Mouse (Mus musculus): Measurements from ENCODE around the gene Tbc1d12.
"Not testable (repeated sequence)": the region's sequence is repeated elsewhere in the genome, so short reads cannot be mapped to it uniquely, and the experiment has no call there.

The Tbc1d12 gene

DNA sequence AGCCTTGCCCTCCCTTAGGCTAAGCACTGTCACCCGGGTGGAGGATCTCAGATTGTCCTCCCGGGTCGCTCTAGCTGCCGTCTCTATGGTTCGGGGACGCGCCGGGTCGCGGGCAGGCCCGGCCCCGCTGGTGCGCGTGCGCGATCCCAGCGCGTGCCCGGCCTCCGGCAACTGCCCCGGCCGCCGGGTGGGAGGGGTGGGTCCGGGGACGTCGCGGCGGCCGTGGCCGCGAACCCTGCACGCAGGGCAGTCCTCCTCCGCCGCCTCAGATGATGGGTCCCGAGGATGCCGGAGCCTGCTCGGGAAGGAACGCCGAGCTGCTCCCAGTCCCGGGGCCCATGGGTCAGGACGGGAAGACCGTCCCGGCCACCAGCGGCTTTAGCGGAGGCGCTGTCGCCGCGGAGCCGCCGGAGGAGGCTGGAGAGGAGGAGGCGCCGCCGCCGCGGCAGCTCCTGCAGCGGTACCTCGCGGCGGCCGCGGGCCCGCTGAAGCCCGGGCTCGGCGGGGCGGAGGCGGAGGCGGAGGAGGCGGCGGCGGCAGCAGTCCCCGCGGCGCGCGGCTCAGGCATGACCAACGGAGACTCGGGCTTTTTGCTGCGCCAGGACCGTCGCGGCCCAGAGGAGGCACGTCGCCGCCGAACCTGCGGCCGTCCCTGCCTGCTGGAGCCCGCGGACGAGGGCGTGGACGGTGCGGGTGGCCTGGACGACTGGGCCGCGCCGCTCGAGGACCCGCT is at the start of gene Tbc1d12:
TSS of gene Tbc1d12 (plus strand) at position 142 of the 733 bp plus-strand sequence.
- DNase-seq (ENCODE audit: low read depth), result peak; percentile 88

DNA sequence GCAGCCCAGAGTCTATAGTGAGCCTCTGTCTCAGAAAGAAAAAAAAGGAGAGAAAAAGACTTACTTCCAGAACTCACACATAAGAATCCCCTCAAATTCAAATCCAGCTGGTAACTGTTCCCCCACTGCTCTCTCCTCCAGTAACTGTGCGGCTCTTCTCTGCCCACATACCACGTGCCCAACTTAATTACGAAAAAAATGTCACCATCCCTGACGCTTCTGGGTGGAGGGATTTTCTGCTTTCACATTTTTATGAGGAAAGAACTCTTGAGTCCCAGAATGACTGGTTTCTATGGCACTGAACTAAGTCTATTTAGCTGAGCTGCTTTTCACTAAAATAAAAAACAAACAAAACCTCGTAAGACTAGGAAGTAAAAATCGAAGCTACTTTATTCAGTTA is 48.6 kb upstream of the Tbc1d12 start:
- no peak for DNase-seq (ENCODE audit: low read depth)

DNA sequence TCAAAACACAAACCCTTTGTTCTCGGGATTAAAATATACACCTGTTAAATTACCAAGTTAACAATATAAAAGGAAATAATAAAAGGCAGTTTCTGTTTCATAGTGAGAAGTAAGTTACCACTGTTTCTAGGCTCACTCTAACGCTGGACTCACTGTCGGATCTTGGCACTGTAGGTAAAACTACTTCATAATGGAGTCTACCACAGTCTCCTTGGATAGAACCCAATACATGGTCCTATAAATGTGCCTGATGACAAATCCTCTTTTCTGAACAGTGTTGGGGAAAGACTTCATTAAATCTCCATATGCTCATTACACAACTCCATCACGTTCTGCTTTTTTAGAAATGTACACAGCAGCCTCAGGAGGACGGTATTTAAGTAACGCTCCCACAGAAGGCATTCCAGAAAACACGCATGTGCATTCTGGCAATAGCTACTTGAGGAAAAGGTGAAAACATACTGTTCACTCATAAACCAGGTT is 42.8 kb upstream of the Tbc1d12 start:
- DNase-seq (ENCODE audit: low read depth), result no peak

DNA sequence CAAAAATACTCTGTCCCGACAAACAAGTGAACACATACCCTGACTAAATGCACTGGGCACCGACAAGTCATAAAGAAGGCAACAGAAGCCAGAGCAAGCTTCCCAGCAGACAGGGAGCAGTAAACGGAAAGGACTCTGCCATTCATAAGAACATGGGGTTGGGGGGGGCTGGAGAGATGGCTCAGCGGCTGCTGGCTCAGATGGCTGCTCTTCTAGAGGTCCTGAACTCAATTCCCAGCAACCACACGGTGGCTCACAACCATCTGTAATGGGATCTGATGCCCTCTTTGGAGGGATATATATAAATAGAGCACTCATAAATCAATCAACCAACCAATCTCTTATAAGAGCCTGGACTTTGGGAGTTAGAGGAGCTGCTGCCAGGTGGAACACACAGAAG is 39.8 kb upstream of the Tbc1d12 start:
- no peak for DNase-seq (ENCODE audit: low read depth)

DNA sequence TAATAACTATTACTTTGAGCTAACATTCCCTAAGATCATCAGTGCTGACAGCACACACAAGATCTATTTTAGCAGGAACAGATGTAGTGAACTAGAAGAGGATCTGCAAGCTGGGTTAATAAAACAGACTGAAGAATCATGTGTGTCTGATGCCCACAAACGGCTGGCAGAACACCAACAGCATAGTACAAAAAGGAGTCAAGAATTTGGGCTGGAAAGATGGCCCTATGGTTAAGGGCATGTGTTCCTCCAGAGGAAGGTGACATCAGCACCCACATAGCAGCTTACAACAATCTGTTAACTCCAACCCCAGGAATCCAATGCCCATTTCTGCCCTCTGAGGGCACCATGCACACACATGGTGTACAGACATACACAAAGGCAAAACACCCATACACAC is 38.1 kb upstream of the Tbc1d12 start:
- DNase-seq (ENCODE audit: low read depth), result no peak

DNA sequence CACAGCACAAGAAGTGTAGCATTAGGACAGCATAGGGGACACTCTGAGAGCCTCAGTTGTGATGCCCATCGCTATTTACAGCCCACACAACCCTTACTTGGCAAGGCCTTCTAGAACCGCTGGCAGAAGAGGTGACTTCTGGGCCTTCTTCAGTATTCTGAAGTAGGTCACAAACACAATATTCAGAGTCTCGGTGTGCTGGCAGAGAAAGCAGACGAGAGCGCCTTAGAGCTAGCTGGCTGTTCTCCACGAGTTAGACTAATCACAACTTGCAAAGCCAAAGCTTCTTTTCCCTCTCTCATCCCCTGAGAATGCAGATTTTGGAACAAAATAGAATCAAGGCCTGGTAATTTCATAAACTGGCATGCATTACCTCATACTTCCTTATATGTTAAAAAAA is 37.6 kb upstream of the Tbc1d12 start:
- DNase-seq (ENCODE audit: low read depth), result no peak

DNA sequence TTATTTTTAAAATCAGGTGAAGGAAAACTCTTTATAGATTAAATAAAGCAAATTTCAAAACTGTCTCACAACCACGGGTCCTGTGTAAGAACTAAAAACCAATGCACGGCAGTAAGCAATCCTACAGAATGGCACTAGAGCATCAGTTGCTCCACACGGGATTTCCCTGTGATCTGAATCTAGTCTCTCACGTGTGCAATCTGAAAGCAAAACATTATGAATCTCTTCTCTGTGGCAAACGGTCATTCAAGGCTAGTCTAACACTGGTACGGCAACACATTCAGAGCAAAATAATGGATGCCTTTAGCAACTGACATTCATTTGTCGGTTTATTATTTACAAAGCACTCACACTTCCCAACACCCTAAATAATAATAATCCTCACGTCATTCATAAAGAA is 18.2 kb upstream of the Tbc1d12 start:
- DNase-seq (ENCODE audit: low read depth), result no peak

DNA sequence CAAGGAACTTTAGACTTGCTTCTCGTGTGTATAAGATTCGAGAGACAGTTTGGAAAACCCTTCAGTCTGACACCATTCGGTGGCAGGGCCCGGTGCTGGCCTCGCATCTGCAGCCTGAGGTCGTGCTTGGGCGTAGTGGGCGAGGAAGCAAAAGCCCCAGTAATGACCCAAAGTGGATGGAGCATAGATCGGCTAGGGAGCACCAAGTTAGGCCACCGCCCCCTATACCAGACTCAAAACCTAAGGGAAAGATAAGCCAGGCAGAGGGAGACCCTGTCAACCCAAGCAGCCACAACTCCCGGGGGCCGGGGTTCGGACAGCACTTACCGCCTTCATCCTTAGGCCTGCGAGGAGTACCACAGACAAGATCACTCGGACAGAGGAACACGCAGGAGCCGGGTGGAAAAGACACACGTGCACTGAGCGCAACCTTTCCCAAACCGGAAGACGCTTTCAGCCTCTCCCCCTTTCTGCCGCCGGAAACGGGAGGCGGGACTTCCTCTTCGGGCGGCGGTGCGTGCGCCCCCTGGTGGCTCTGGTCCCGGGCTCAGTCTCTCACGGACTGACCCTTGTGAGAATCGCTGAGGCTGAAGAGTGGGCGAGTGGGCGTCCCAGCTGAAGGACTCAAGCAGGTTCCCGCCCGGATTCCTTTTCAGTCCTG is 17.5 kb upstream of the Tbc1d12 start, which contains the start of gene Noc3l:
TSS of gene Noc3l (minus strand) at position 472 of the 661 bp plus-strand sequence.
- peak; percentile 83 for DNase-seq (ENCODE audit: low read depth)

DNA sequence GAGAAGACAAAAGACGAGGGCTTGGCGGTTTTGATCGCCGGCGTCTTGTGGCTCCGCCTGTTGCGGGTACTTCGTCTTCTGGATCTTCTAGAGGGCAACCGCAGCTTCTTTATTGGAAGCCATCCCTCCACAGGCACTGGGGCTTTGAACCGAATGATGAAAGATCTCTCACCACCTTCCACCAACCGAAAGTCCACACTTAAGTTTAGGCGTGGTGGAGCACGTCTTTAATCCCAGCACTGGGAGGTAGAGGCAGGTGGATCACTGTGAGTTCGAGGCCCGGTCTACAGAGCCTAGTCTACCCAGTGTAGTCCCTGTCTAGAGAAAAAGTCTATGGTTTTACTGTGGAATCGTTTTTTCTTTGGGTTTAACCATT is 17.0 kb upstream of the Tbc1d12 start:
- no peak for DNase-seq (ENCODE audit: low read depth)

DNA sequence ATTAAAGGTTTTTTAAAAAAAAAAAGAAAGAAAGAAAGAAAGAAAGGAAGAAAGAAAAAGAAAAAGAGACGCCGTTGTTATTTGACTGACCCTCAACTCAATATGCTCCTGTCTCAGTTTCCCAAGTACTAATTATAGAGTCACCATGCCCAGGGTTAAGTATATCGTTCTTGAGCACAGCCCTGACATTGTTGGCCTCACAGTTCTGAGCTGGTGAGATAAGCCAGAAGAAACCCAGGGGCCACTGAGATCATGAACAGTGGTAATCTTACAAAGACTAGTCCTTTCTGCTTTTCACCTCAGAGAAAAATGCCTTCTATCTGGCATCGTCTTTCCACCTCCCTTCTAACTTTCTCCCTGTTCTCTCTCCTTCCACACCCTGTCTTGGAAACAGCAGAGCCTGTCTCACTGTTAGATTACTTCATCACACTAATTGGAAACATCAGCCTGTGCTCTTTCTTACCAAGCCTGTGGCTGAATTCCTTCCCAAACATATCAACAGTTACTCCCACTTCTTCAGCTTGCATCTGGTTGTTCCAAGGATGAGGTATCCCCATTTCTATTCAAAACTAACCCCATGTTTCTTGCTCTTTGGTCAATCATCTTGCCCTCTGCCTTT is 16.1 kb upstream of the Tbc1d12 start:
- DNase-seq (ENCODE audit: low read depth), result peak; percentile 85

DNA sequence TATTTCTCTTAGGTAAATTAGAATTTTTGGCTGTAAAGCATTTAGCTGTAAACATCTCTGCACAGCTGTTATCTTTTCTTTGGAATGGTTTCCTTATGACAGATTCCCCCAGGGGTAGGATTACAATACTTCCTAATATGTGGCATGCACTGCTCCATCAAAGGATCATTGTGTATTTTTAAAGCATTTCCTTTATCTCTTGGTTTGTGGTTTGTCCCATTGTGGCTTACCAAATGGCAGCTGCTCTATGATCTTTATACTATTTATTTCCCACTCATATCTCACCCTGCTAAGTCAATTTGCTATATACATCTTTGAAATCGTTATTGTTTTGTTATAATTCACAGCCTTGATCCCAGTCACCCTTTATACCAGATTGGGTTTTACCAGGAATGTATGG is 3.2 kb upstream of the Tbc1d12 start:
- DNase-seq (ENCODE audit: low read depth), result no peak

DNA sequence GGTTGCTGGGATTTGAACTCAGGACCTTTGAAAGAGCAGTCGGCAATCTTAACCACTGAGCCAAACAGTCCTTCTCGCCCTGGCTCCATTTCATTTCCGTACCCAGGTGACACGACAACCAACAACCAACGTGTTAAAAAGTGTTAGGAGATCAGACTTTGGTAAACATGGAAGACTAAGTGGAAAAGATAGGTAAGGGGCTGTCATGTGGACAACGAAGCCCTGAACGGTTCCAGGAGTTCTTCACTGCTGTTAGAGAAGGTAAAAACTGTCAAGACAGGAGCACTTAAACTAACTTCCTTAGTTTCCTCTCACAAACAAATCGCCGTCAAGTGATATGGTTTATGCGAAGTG is 318 bp upstream of the Tbc1d12 start:
- no peak for DNase-seq (ENCODE audit: low read depth)

DNA sequence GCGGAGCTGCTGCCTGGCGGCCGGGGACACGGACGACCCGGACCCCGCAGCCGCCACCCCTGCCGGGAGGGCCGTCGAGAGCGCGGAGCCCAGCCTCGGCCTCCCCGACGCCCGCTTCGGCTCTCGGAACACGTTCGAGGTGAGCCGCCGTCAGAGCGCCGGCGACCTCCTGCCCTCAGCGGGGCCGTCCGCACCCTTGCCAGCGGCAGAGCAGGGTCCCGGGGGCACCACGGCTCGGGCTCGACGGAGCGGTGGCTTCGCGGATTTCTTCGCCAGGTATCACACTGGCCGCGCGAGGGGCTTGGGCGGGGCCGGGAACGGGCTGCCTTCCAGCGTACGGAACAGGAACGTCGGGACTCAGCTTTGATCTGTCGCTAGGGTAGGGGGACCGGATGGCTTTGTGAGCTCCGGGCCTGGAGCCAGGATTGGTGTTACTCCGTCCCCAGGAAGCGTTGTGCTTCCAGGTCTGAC is 827 bp downstream of the Tbc1d12 start:
- no peak for DNase-seq (ENCODE audit: low read depth)

DNA sequence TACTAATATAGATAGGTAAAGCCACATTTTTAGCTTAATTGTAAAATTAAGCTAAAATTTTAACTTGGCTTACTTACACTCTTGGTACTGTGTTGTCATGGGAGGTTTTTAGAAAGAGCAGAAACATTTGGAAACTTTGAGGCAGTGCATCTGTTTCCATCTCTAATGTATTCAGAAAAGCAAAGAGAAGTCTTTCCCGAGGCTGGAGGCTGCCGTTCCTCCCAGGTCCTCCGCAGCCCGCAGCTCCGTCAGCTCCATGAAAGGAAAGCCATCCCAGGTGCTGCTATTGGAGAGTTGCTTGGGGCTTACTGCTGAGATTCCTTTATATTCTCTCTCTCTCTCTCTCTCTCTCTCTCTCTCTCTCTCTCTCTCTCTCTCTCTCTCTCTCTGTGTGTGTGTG is 8.4 kb downstream of the Tbc1d12 start:
- no peak for DNase-seq (ENCODE audit: low read depth)

DNA sequence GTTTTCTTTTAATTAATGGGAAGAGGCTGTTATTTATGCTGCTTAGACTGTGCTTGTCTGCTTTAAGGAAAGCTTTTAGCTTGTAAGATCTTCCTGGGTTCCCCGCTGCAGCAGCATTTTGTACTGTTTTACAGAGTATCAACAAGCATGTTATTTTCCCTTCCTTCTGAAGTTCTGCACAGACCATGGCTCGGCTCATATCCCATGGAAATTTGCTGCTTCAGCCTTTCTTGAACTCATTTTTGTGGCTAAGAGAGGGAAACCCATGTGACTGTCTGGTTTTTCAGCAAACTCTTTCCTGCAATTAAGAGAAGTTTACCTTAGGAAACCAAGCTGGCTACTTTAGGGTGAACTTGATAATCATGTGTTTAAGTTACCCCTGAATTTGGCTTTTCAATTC is 10.0 kb downstream of the Tbc1d12 start:
- no peak for DNase-seq (ENCODE audit: low read depth)

DNA sequence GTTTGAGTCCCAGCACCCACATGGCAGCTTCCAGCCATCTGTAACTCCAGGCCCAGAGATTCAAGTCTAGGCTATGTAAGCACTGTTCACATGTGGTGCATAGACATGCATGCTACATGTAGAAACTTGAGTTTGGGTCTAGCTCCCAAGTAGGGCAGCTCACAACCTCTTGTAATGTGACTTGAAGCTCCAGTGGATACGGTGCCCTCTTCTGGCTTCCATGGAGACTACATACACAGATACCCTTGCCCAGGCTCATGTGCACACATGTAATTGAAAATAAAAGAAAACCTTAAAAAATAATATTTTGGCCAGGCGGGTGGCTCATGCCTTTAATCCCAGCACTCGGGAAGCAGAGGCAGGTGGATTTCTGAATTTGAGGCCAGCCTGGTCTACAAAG is 21.8 kb downstream of the Tbc1d12 start:
- DNase-seq (ENCODE audit: low read depth), result no peak

DNA sequence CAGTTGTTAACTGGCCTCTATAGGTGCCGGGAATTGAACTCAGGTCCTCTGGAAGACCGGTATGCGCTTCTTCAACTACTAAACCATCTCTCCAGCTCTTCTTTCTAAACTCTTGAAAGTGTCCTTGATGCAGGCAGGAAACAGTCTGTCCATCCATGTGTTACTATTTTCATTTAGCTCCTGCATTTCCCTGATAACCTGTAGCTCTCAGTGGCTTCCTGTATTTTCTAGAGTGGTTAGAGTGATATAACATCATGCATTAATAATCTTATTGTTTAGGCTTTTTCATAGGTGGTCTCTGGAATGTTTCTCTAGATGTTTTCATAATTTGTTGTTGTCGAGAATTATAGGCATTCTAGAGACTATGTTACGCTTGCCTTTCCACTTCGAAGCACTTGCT is 26.1 kb downstream of the Tbc1d12 start:
- no peak for DNase-seq (ENCODE audit: low read depth)

DNA sequence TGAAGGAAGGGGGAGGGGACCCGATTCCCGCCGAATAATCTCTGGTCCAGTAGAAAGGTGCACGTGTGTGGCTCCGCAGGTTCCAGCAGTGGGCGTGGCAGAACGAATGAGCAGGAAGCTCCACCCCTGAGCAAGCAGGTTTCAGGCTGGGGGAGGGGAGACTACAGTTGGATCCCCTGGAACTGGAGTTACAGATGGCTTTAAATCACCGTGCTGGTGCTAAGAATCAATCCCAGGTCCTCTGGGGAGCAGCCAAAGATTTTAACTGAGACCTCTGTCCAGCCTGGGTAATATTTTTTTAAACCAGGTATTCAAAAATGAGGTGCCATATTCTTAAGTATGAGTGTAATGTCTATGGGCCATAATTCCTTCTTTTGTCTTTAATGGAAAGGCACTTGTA is 38.4 kb downstream of the Tbc1d12 start:
- not testable (repeated sequence) for DNase-seq (ENCODE audit: low read depth)

DNA sequence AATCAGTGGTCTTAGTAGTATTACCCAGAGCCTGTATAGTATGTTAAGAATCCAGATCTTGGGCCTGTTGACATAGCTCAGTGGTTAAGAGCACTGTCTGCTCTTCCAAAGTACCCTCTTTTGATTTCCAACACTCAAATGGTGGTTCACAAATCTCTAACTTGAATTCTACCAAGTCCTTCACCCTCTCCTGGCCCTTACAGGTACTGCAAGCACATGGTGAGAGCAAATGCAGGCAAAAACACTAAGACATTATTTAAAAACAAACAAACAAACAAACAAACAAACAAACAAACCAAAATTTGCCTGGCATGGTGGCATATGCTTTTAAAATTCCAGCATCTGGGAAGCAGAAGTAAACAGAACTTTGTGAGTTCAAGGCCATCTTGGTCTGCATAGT is 43.9 kb downstream of the Tbc1d12 start:
- DNase-seq (ENCODE audit: low read depth), result peak; percentile 5

DNA sequence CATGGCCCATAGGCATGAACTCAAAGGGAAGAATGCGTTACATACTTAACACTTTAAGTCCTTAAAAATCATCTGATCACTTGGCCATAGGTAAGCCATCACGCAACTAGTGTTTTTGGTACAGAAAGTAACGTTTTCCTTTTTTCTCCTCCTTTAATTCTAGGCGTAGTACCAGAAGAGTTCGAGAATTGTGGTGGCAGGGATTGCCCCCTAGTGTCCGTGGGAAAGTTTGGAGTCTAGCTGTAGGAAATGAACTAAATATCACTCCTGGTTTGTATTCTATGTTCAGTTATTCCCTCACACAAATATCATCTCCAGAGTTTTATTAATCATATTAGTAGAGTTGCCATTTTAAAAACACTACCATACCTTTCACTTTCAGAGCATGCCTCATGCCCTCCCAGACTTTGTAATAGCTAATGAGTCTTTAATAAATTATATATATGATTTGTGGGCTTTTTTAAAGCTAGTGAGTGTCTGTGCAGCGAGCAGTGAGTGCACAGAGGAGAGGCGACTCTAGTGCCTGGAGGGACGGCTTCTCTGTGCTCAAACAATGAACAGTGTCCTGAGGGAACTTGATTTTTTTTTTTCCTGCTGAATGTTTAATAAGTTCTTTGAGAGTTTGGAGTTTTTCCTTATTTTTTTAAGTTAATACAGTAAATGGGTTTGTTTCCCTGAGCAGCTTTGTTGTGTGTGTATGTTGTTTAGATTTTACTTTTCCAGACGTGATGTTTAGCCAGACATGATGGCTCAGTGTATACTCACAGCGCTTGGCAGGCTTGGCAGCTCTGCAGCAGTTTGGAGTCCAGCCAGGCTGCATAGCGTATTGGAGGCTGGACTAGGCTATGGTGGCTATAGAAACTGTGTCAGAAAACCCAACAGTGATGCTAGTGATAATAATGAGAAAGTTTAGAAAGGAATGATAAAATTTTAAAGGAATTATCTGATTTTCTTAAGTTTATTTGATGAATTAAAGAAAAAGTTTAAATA is 65.1 kb downstream of the Tbc1d12 start:
- DNase-seq (ENCODE audit: low read depth), result no peak

DNA sequence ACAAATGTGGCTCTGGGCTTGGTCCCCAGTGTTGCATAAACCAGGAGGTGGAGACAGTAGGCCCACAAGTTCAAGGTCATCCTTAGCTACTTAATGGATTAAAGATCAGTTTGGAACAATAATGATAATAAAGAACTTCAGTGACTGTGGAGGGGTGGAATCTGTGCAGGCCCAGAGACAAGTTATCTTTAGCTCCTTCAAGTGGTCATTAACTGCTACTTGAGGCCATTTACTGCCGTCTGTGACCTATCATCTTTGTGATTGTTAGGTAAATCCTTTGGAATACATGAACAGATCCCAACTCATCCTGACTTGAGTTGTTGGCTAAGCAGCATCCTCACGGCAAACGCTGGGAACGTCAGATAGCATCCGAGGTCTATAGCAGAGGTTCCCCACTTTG is 66.1 kb downstream of the Tbc1d12 start:
- DNase-seq (ENCODE audit: low read depth), result no peak

DNA sequence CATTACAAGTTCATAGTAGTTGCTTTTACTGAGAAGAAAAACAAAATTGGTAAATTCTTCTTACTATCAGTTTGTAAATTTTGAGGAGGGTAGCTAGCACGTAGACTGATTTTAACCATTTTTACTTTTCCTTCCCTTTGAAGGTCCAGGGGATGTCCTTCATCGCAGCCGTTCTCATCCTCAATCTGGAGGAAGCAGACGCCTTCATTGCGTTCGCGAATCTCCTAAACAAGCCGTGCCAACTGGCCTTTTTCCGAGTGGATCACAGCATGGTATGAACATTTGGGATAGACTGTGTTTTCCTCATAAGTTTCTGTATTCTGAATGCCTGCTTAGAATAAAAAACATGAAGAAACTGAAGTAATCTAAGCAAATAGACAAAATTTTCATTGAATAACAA is 77.4 kb downstream of the Tbc1d12 start:
- no peak for DNase-seq (ENCODE audit: low read depth)

Measured in c-Kit-positive CD71-positive TER-119-negative erythroid progenitor cells, embryonic 14.5 days (primary cell).